Mouse (Mus musculus) left cerebral cortex, postnatal 10 days (tissue): Measurements from ENCODE around the gene Rrp9. TPM values are rescaled to one million over a fixed set of nuclear protein-coding genes. Genes with fewer than 3 reads are reported as not detected.
"Not testable (repeated sequence)": the region's sequence is repeated elsewhere in the genome, so short reads cannot be mapped to it uniquely, and the experiment has no call there.

Experiments used
- DNase-seq, 2 experiments: peaks; one replicate each; pipeline ENCODE4 v3.0.0; 2021 to 2022; ENCODE audit warnings: low spot score in 2 of 2, mixed read lengths in 1 of 2; ENCODE audit errors: extremely low spot score in 1 of 2
- intact Hi-C: fragments of 180-260 bp; cut with DNase I; formaldehyde crosslinking; loops from one replicate; pipeline ENCODE4 v1.15.1; 2025
- total RNA-seq, 2 experiments: library from RNA; stranded (reverse); gene quantifications; 2 replicates each; pipeline ENCODE4 v1.2.3; 2021

Rrp9 gene
- total RNA-seq, 2 experiments from 2014 or later = 37.3 to 37.7 TPM

GRCm38 (mm10) chr9:106487602-106488001 lies 11.8 kb downstream of the Rrp9 start:
- intact Hi-C loops = not testable (repeated sequence)

GRCm38 (mm10) chr9:106499667-106500066 lies 23.9 kb downstream of the Rrp9 start, which contains the start of gene Iqcf1:
TSS of gene Iqcf1 (plus strand) at chr9:106499967.
- intact Hi-C loops = no loop called here
- DNase-seq = no peak

More at GRCm38 (mm10) chr9:106487602-106488001, 11.8 kb downstream of the Rrp9 start:
- DNase-seq = not testable (repeated sequence)

- intact Hi-C loops = no loop called here
- no peak for DNase-seq
Observed at GRCm38 (mm10) chr9:106501846-106502245, 26.1 kb downstream of the Rrp9 start.

- no peak for DNase-seq
Observed at GRCm38 (mm10) chr9:106504246-106504645, 28.5 kb downstream of the Rrp9 start.

GRCm38 (mm10) chr9:106509356-106509755 lies 33.6 kb downstream of the Rrp9 start:
- peak in 1 of 2 experiments; percentile 33 for DNase-seq
- intact Hi-C loops = no loop called here

More at GRCm38 (mm10) chr9:106504246-106504645, 28.5 kb downstream of the Rrp9 start:
- intact Hi-C loops = no loop called here

- intact Hi-C loops = no loop called here
- DNase-seq = peak in 1 of 2 experiments; percentile 67
Observed at GRCm38 (mm10) chr9:106512729-106513450, 37.1 kb downstream of the Rrp9 start.

GRCm38 (mm10) chr9:106513566-106513965 lies 37.8 kb downstream of the Rrp9 start:
- intact Hi-C loops = no loop called here
- no peak for DNase-seq

- DNase-seq = no peak
- intact Hi-C loops = no loop called here
Observed at GRCm38 (mm10) chr9:106514273-106514672, 38.5 kb downstream of the Rrp9 start, which contains the start of gene Iqcf5. TSS of gene Iqcf5 (plus strand) at chr9:106514573.

GRCm38 (mm10) chr9:106519433-106519832 lies 43.7 kb downstream of the Rrp9 start:
- intact Hi-C loops = no loop called here

GRCm38 (mm10) chr9:106519909-106520308 lies 44.1 kb downstream of the Rrp9 start:
- intact Hi-C loops = no loop called here
- no peak for DNase-seq

More at GRCm38 (mm10) chr9:106519433-106519832, 43.7 kb downstream of the Rrp9 start:
- DNase-seq = no peak

- intact Hi-C loops = loop anchor here (5.0 kb wide), 2 partner anchors 65 to 110 kb away; no protein-coding TSS in a partner anchor
- DNase-seq = peak in 1 of 2 experiments; percentile 23
Observed at GRCm38 (mm10) chr9:106531833-106532232, 56.1 kb downstream of the Rrp9 start.

- no peak for DNase-seq
- intact Hi-C loops = loop anchor here (5.0 kb wide), 2 partner anchors 63 to 108 kb away; no protein-coding TSS in a partner anchor
Observed at GRCm38 (mm10) chr9:106534296-106534695, 58.5 kb downstream of the Rrp9 start.

- DNase-seq = peak in 1 of 2 experiments; percentile 29
Observed at GRCm38 (mm10) chr9:106534975-106535374, 59.2 kb downstream of the Rrp9 start.

More at GRCm38 (mm10) chr9:106534975-106535374, 59.2 kb downstream of the Rrp9 start:
- intact Hi-C loops = loop anchor here (5.0 kb wide), 2 partner anchors 62 to 107 kb away; no protein-coding TSS in a partner anchor

Other genes starting within 250 kb of the Rrp9 start
- gene Alas1, start 227.3 kb upstream of the Rrp9 start, total RNA-seq = 100 to 1,000 TPM; 125 to 127 TPM
- gene Poc1a, start 194.9 kb upstream of the Rrp9 start, total RNA-seq = 10 to 100 TPM; 15.6 to 17.8 TPM
- gene Dusp7, start 107.3 kb upstream of the Rrp9 start, total RNA-seq = 10 to 100 TPM; 80.7 to 82.0 TPM
- gene Rpl29, start 46.5 kb upstream of the Rrp9 start, total RNA-seq = 100 to 1,000 TPM; 378 to 397 TPM
- gene Acy1, start 37.6 kb upstream of the Rrp9 start, total RNA-seq = 1 to 10 TPM; 9.2 to 9.3 TPM
- 10 to 100 TPM in 1 of 2 experiments, 1 to 10 TPM in 1; 9.7 to 10.3 TPM for gene Abhd14b, start 28.5 kb upstream of the Rrp9 start, total RNA-seq
- gene Abhd14a, start 28.3 kb upstream of the Rrp9 start, total RNA-seq = 10 to 100 TPM; 55.7 to 59.6 TPM
- gene Pcbp4, start 22.7 kb upstream of the Rrp9 start, total RNA-seq = 100 to 1,000 TPM; 222 to 242 TPM
- 1 to 10 TPM; 2.2 to 2.8 TPM for gene Gpr62, start 10.0 kb upstream of the Rrp9 start, total RNA-seq
- gene Parp3, start 986 bp downstream of the Rrp9 start, total RNA-seq = 1 to 10 TPM; 2.5 to 3.2 TPM
- gene Iqcf1, start 24.0 kb downstream of the Rrp9 start, total RNA-seq = not detected
- gene Iqcf5, start 38.6 kb downstream of the Rrp9 start, total RNA-seq = 1 to 10 TPM in 1 of 2 experiments, under 1 TPM in 1; 0.92 to 1.2 TPM
- gene Iqcf3, start 85.7 kb downstream of the Rrp9 start, total RNA-seq = not detected
- not detected for gene Iqcf4, start 95.0 kb downstream of the Rrp9 start, total RNA-seq
- not detected for gene Iqcf6, start 150.6 kb downstream of the Rrp9 start, total RNA-seq
- gene Grm2, start 180.1 kb downstream of the Rrp9 start, total RNA-seq = 10 to 100 TPM; 54.5 to 58.8 TPM
- gene Tex264, start 210.0 kb downstream of the Rrp9 start, total RNA-seq = 100 to 1,000 TPM in 1 of 2 experiments, 10 to 100 TPM in 1; 90.9 to 104 TPM